Mouse (Mus musculus) MEL (cell line): ENCODE data around the gene Klf12.

Experiments
- CTCF ChIP-seq, 3 experiments: IDR thresholded peaks in 2 of 3; conservative IDR thresholded peaks in 1 of 3; 2 replicates each; pipeline ENCODE4 v1.5.1; 2011 to 2012; ENCODE audit warnings: low read length in 3 of 3, low read depth in 2 of 3, mild to moderate bottlenecking in 2 of 3, improper control_type of control experiment in 1 of 3, inconsistent platforms in 1 of 3, mixed read lengths in 1 of 3, moderate library complexity in 1 of 3; ENCODE audit not compliant: control insufficient read depth in 1 of 3, insufficient read depth in 1 of 3, poor library complexity in 1 of 3, severe bottlenecking in 1 of 3
- EP300 ChIP-seq, 2 experiments: IDR thresholded peaks; 2 replicates each; pipeline ENCODE4 v1.6.1; 2011; ENCODE audit warnings: improper control_type of control experiment in 2 of 2, low read length in 2 of 2, low read depth in 1 of 2, mild to moderate bottlenecking in 1 of 2
- ETS1 ChIP-seq: IDR thresholded peaks from 2 replicates; pipeline ENCODE4 v1.6.1; 2012; ENCODE audit warnings: low read depth, mild to moderate bottlenecking, inconsistent platforms, low read length, improper control_type of control experiment, moderate library complexity
- HCFC1 ChIP-seq: IDR thresholded peaks from 2 replicates; pipeline ENCODE4 v1.6.1; 2012; ENCODE audit warnings: low read depth, mild to moderate bottlenecking, inconsistent platforms, low read length, improper control_type of control experiment, moderate library complexity
- MAFK ChIP-seq: IDR thresholded peaks from 2 replicates; pipeline ENCODE4 v1.6.1; 2011; ENCODE audit warnings: low read depth, mild to moderate bottlenecking, low read length, improper control_type of control experiment, borderline replicate concordance
- MAX ChIP-seq: IDR thresholded peaks from 2 replicates; pipeline ENCODE4 v1.6.1; 2011; ENCODE audit warnings: low read length, improper control_type of control experiment
- NRF1 ChIP-seq: IDR thresholded peaks from 2 replicates; pipeline ENCODE4 v1.6.1; 2014; ENCODE audit warnings: low read depth, mild to moderate bottlenecking, inconsistent platforms, low read length, improper control_type of control experiment, moderate library complexity; ENCODE audit not compliant: poor library complexity, insufficient read depth, severe bottlenecking
- POLR2A ChIP-seq, 2 experiments: IDR thresholded peaks; 2 replicates each; pipeline ENCODE4 v1.6.1; 2011 to 2012; ENCODE audit warnings: low read length in 2 of 2, mild to moderate bottlenecking in 2 of 2, control low read depth in 1 of 2, improper control_type of control experiment in 1 of 2, low read depth in 1 of 2, moderate library complexity in 1 of 2; ENCODE audit not compliant: control insufficient read depth in 1 of 2, insufficient read depth in 1 of 2, poor library complexity in 1 of 2
- POLR2AphosphoS2 ChIP-seq: IDR thresholded peaks from 2 replicates; pipeline ENCODE4 v1.6.1; 2011; ENCODE audit warnings: low read length, improper control_type of control experiment
- TCF12 ChIP-seq: IDR thresholded peaks from 2 replicates; pipeline ENCODE4 v1.6.1; 2014; ENCODE audit warnings: low read depth, mild to moderate bottlenecking, inconsistent platforms, low read length, improper control_type of control experiment, moderate library complexity

- TF ChIP-seq CTCF (IDR thresholded peaks at IDR 0.05 in 2 of 3, conservative IDR thresholded peaks at IDR 0.05 in 1 of 3; ENCODE audit: control insufficient read depth in 1 of 3, insufficient read depth in 1 of 3, low read depth in 2 of 3, low read length in 3 of 3, poor library complexity in 1 of 3, severe bottlenecking in 1 of 3) (no peak), NRF1 (no peak), EP300 (IDR thresholded peaks at IDR 0.05; ENCODE audit: low read depth in 1 of 2, low read length in 2 of 2) (no peak), POLR2A (IDR thresholded peaks at IDR 0.05; ENCODE audit: control insufficient read depth in 1 of 2, insufficient read depth in 1 of 2, low read depth in 1 of 2, low read length in 2 of 2, poor library complexity in 1 of 2) (no peak), TCF12 (no peak), MAFK (no peak), ETS1 (no peak), HCFC1 (no peak), POLR2AphosphoS2 (no peak), MAX (no peak)
Observed at GRCm38 (mm10) chr14:100260531-100260930, 23.9 kb downstream of the Klf12 start.
